Mouse (Mus musculus) kidney, adult 10 weeks (tissue): ENCODE measurements around the gene Bora. TPM values are rescaled to one million over a fixed set of nuclear protein-coding genes. Genes with fewer than 3 reads are reported as not detected.

Experiments used
- polyA plus RNA-seq: library from polyadenylated mRNA; stranded (reverse); fragments of 350-450 nt; fragmentation: Illumina TruSeq; extraction: RNeasy Lipid Tissue Mini Kit (QIAGEN cat#74804); gene quantifications from one replicate; pipeline ENCODE4 v1.2.3, GENCODE M21; 2014; ENCODE audit warnings: low read depth, low replicate concordance

Bora gene
- 1.3 TPM for polyA plus RNA-seq

GRCm38 (mm10) chr14:99046031-99046781 lies at the start of gene Bora, which contains the start of gene Mzt1:
Gene Bora, plus strand, starts transcription at chr14:99046222.
Gene Mzt1, minus strand, starts transcription at chr14:99046134.

GRCm38 (mm10) chr14:99099267-99099966 lies 53.4 kb downstream of the Bora start, which contains the start of the genes Pibf1 and Dis3:
Gene Pibf1, plus strand, starts transcription at chr14:99099424.
Gene Dis3, minus strand, starts transcription at chr14:99099770.

Other genes starting within 250 kb of the Bora start
- gene Rpl36a-ps1, start 51.9 kb upstream of the Bora start, polyA plus RNA-seq, result 44.8 TPM
- 129 TPM for gene Mzt1, start 88 bp upstream of the Bora start, polyA plus RNA-seq
- gene Pibf1, start 53.2 kb downstream of the Bora start, polyA plus RNA-seq, result 13.2 TPM
- 27.5 TPM for gene Dis3, start 53.5 kb downstream of the Bora start, polyA plus RNA-seq